20 mouse cellular contexts compared by ENCODE assay signal in genomic region chr1:57633986-57634385, GRCm38 (mm10).
DNase-seq lines count a peak whose midpoint lies in the region; ATAC-seq and TF ChIP-seq lines count a peak whose summit lies in the region.
"Had no signal": no experiment of that assay in that cellular context is flagged by ENCODE, and none has a peak within 500 bp of the region (broad histone marks: within the 10 kb centered on the region; RNA-seq: fewer than 3 reads in every experiment).

No protein-coding gene starts in this region.

- ATAC-seq in limb, embryonic 14.5 days (ENCODE audit: low FRiP score, low read depth): no peak
- no peak for ATAC-seq in stomach, postnatal 0 days (ENCODE audit: low FRiP score, low TSS enrichment)
- no peak for ATAC-seq in forebrain, embryonic 16.5 days

- no peaks in the 10 kb centered on the region for H3K4me1 ChIP-seq in limb, embryonic 14.5 days (ENCODE audit: control insufficient read depth, insufficient read depth, low read length)
- H3K4me1 ChIP-seq in stomach, postnatal 0 days (replicated peaks; ENCODE audit: control insufficient read depth, insufficient read depth): no peaks in the 10 kb centered on the region
- H3K4me1 ChIP-seq in forebrain, embryonic 16.5 days (replicated peaks; ENCODE audit: control insufficient read depth, insufficient read depth, low read length): no peaks in the 10 kb centered on the region
- H3K4me1 ChIP-seq: embryonic facial prominence, embryonic 13.5 days; forebrain, embryonic 10.5 days had no signal

- H3K9ac ChIP-seq in limb, embryonic 14.5 days (ENCODE audit: low read depth, low read length, severe bottlenecking): no peak overlapping the region
- H3K9ac ChIP-seq in stomach, postnatal 0 days (ENCODE audit: low read length): no peak overlapping the region
- no peak overlapping the region for H3K9ac ChIP-seq in forebrain, embryonic 16.5 days (replicated peaks; ENCODE audit: low read depth, low read length)
- H3K9ac ChIP-seq: embryonic facial prominence, embryonic 13.5 days; hindbrain, embryonic 14.5 days; limb, embryonic 15.5 days had no signal

- H3K4me3 ChIP-seq in limb, embryonic 14.5 days (replicated peaks; ENCODE audit: low read length): no peak overlapping the region
- H3K4me3 ChIP-seq in stomach, postnatal 0 days (ENCODE audit: low read depth, low read length): no peak overlapping the region
- no peak overlapping the region for H3K4me3 ChIP-seq in forebrain, embryonic 16.5 days (replicated peaks; ENCODE audit: low read length)
- H3K4me3 ChIP-seq: embryonic facial prominence, embryonic 13.5 days; forebrain, embryonic 10.5 days; limb, embryonic 15.5 days had no signal

- H3K9me3 ChIP-seq in limb, embryonic 14.5 days (ENCODE audit: control insufficient read depth, low read length): no peaks in the 10 kb centered on the region
- no peaks in the 10 kb centered on the region for H3K9me3 ChIP-seq in stomach, postnatal 0 days (ENCODE audit: control insufficient read depth, low read length)
- no peaks in the 10 kb centered on the region for H3K9me3 ChIP-seq in forebrain, embryonic 16.5 days (ENCODE audit: control insufficient read depth, low read length)
- H3K9me3 ChIP-seq: embryonic facial prominence, embryonic 13.5 days; forebrain, embryonic 10.5 days; limb, embryonic 15.5 days had no signal

- H3K27me3 ChIP-seq in limb, embryonic 14.5 days (ENCODE audit: control insufficient read depth, insufficient read depth, low read length): no peaks in the 10 kb centered on the region
- no peaks in the 10 kb centered on the region for H3K27me3 ChIP-seq in stomach, postnatal 0 days (ENCODE audit: control insufficient read depth, insufficient read depth, low read length)
- no peaks in the 10 kb centered on the region for H3K27me3 ChIP-seq in forebrain, embryonic 16.5 days (replicated peaks; ENCODE audit: control insufficient read depth, insufficient read depth, low read length)
- H3K27me3 ChIP-seq: embryonic facial prominence, embryonic 13.5 days; limb, embryonic 15.5 days had no signal

- no peak overlapping the region for H3K4me2 ChIP-seq in limb, embryonic 14.5 days (replicated peaks; ENCODE audit: low read depth, low read length, severe bottlenecking)
- no peak overlapping the region for H3K4me2 ChIP-seq in stomach, postnatal 0 days (replicated peaks; ENCODE audit: low read depth)
- H3K4me2 ChIP-seq in forebrain, embryonic 16.5 days (ENCODE audit: low read length): no peak overlapping the region
- H3K4me2 ChIP-seq: embryonic facial prominence, embryonic 13.5 days; hindbrain, embryonic 14.5 days; limb, embryonic 15.5 days had no signal

- whole genome bisulfite sequencing in limb, embryonic 14.5 days: 76% methylated on average over 1 of the region's 1 CpGs
- WGBS in stomach, postnatal 0 days: 47% methylated on average over 1 of the region's 1 CpGs
- WGBS in forebrain, embryonic 16.5 days: 48% methylated on average over 1 of the region's 1 CpGs

- TF ChIP-seq EP300 in stomach, postnatal 0 days (optimal IDR thresholded peaks at IDR 0.05): no peak

- intact Hi-C loops in heart, postnatal 14 days (cut with DNase I): no loop called here

- TF ChIP-seq CTCF in stomach, postnatal 0 days (IDR thresholded peaks at IDR 0.05; ENCODE audit: low read depth): no peak

- peak; percentile 6 for DNase-seq in heart, postnatal 14 days
- DNase-seq in heart, adult 8-10 months (ENCODE audit: low spot score): no peak
- peak; percentile 51 to 55 for DNase-seq in right cerebral cortex, adult 2 months (ENCODE audit: low spot score in 2 of 2)
- no peak for DNase-seq in right cerebral cortex, postnatal 10 days (ENCODE audit: low spot score in 2 of 2)
- DNase-seq in limb, embryonic 14.5 days (ENCODE audit: low spot score): peak; percentile 61
- DNase-seq in stomach, postnatal 0 days (ENCODE audit: low spot score): no peak
- DNase-seq: B cell, adult 2 months; cerebellum, adult 11 months; heart, adult 18-20 months; kidney, adult 18-20 months; kidney, postnatal 4 days; lung, adult 2 months; midbrain, embryonic 14.5 days; thymus, postnatal 25 days had no signal

- no peak overlapping the region for H3K27ac ChIP-seq in limb, embryonic 14.5 days (replicated peaks; ENCODE audit: low read depth, low read length)
- no peak overlapping the region for H3K27ac ChIP-seq in stomach, postnatal 0 days (replicated peaks)
- H3K27ac ChIP-seq in forebrain, embryonic 16.5 days (ENCODE audit: low read length): no peak overlapping the region
- H3K27ac ChIP-seq: embryonic facial prominence, embryonic 13.5 days; forebrain, embryonic 10.5 days; hindbrain, embryonic 14.5 days; limb, embryonic 15.5 days; macrophage had no signal

- no peaks in the 10 kb centered on the region for H3K36me3 ChIP-seq in limb, embryonic 14.5 days (ENCODE audit: control insufficient read depth, insufficient read depth, low read length)
- H3K36me3 ChIP-seq in stomach, postnatal 0 days (ENCODE audit: control insufficient read depth, insufficient read depth, low read length): no peaks in the 10 kb centered on the region
- no peaks in the 10 kb centered on the region for H3K36me3 ChIP-seq in forebrain, embryonic 16.5 days (ENCODE audit: control insufficient read depth, insufficient read depth)
- H3K36me3 ChIP-seq: embryonic facial prominence, embryonic 13.5 days; forebrain, embryonic 10.5 days; limb, embryonic 15.5 days had no signal

- TF ChIP-seq POLR2A in limb, embryonic 14.5 days (IDR thresholded peaks at IDR 0.05; ENCODE audit: borderline replicate concordance, extremely low read depth, insufficient read depth, insufficient read length): no peak

Comparison
In these comparisons a context has a peak if more than half of its experiments do, and no peak if none do; other contexts are left out.
1. DNase-seq: peak in heart, postnatal 14 days (2 of 2), right cerebral cortex, adult 2 months (2 of 2) and limb, embryonic 14.5 days (single experiment); none in heart, adult 8-10 months (single experiment), right cerebral cortex, postnatal 10 days (0 of 2) and stomach, postnatal 0 days (single experiment).